Mouse (Mus musculus) embryonic facial prominence, embryonic 15.5 days (tissue): ENCODE results near the gene Otub1. TPM values are rescaled to one million over a fixed set of nuclear protein-coding genes. Genes with fewer than 3 reads are reported as not detected.

Source experiments
- ATAC-seq: fragments of 200-750 bp; cut with Nextera tagmentation; 2 replicates; pipeline ENCODE4 v1.8.0; 2017; ENCODE audit warnings: low read depth, moderate TSS enrichment; ENCODE audit not compliant: insufficient number of reproducible peaks, low FRiP score, low TSS enrichment
- H3K27ac ChIP-seq: fragments of 300-500 bp; sonication (generic); replicated peaks from 2 replicates; pipeline ENCODE4 v1.5.1; 2015; ENCODE audit warnings: mild to moderate bottlenecking, inconsistent platforms
- H3K27me3 ChIP-seq: fragments of 300-500 bp; sonication (generic); 2 replicates; pipeline ENCODE4 v1.6.1; 2015; ENCODE audit warnings: inconsistent platforms
- H3K36me3 ChIP-seq: fragments of 300-500 bp; sonication (generic); 2 replicates; pipeline ENCODE4 v1.6.1; 2015; ENCODE audit warnings: mild to moderate bottlenecking, inconsistent platforms
- H3K4me1 ChIP-seq: fragments of 300-500 bp; sonication (generic); 2 replicates; pipeline ENCODE4 v1.6.1; 2015; ENCODE audit warnings: inconsistent platforms
- H3K4me2 ChIP-seq: fragments of 300-500 bp; sonication (generic); replicated peaks from 2 replicates; pipeline ENCODE4 v1.6.1; 2015; ENCODE audit warnings: mild to moderate bottlenecking, inconsistent platforms
- H3K4me3 ChIP-seq: fragments of 300-500 bp; sonication (generic); replicated peaks from 2 replicates; pipeline ENCODE4 v1.5.1; 2015; ENCODE audit warnings: mild to moderate bottlenecking, inconsistent platforms
- H3K9ac ChIP-seq: fragments of 300-500 bp; sonication (generic); 2 replicates; pipeline ENCODE4 v1.6.1; 2015; ENCODE audit warnings: inconsistent platforms
- H3K9me3 ChIP-seq: fragments of 300-500 bp; sonication (generic); replicated peaks from 2 replicates; pipeline ENCODE4 v1.6.1; 2016; ENCODE audit warnings: inconsistent platforms
- WGBS: fragments of 180-500 bp; shearing (Covaris S2); methylation state at CpG from one replicate; pipeline ENCODE4 v1.1.7; 2015; 5-methylcytosine and 5-hydroxymethylcytosine counted together
- polyA plus RNA-seq: library from polyadenylated mRNA; unstranded; fragments of >200 nt; fragmentation: Nextera tagmentation; extraction: Ambion mirVana; gene quantifications from 2 replicates; pipeline ENCODE4 v1.2.1, GENCODE M21; 2015

Otub1 gene
- polyA plus RNA-seq, 1 experiment from 2014 or later = 214 TPM

- Histone ChIP-seq H3K4me1 (peaks cover 39% of the 10 kb centered on the region), H3K9ac (no peak overlapping the region), H3K4me3 (no peak overlapping the region), H3K27me3 (peaks cover 7% of the 10 kb centered on the region), H3K4me2 (no peak overlapping the region), H3K9me3 (no peaks in the 10 kb centered on the region), H3K36me3 (no peaks in the 10 kb centered on the region), H3K27ac (no peak overlapping the region)
- ATAC-seq = peak; percentile 86
- WGBS = 16% methylated on average over 13 of the region's 13 CpGs
Measured at GRCm38 (mm10) chr19:7172051-7172866, 33.9 kb downstream of the Otub1 start.

- Histone ChIP-seq H3K4me3 (no peak overlapping the region), H3K4me2 (no peak overlapping the region), H3K9ac (no peak overlapping the region), H3K9me3 (no peaks in the 10 kb centered on the region), H3K27me3 (peaks cover 8% of the 10 kb centered on the region), H3K36me3 (no peaks in the 10 kb centered on the region), H3K27ac (peak overlapping the region; percentile 4; the same call in 1 of the 2 replicates), H3K4me1 (peaks cover 38% of the 10 kb centered on the region)
- no peak for ATAC-seq
- 15% methylated on average over 8 of the region's 8 CpGs for WGBS
Measured at GRCm38 (mm10) chr19:7171447-7171846, 34.7 kb downstream of the Otub1 start.

- ATAC-seq = no peak
- Histone ChIP-seq H3K4me1 (peaks cover 38% of the 10 kb centered on the region), H3K9ac (no peak overlapping the region), H3K4me3 (no peak overlapping the region), H3K9me3 (no peaks in the 10 kb centered on the region), H3K36me3 (no peaks in the 10 kb centered on the region), H3K4me2 (no peak overlapping the region), H3K27ac (0 out of 2 replicates have a peak overlapping the region, but pooled peaks have one; percentile 4), H3K27me3 (peaks cover 12% of the 10 kb centered on the region)
- WGBS = 72% methylated on average over 6 of the region's 6 CpGs
Measured at GRCm38 (mm10) chr19:7170916-7171315, 35.2 kb downstream of the Otub1 start.

- Histone ChIP-seq H3K27me3 (peaks cover 15% of the 10 kb centered on the region), H3K4me1 (peaks cover 48% of the 10 kb centered on the region), H3K4me2 (no peak overlapping the region), H3K9ac (no peak overlapping the region), H3K36me3 (no peaks in the 10 kb centered on the region), H3K9me3 (no peaks in the 10 kb centered on the region), H3K4me3 (no peak overlapping the region), H3K27ac (no peak overlapping the region)
- no peak for ATAC-seq
- WGBS = 54% methylated on average over 2 of the region's 2 CpGs
Measured at GRCm38 (mm10) chr19:7168423-7168822, 37.7 kb downstream of the Otub1 start.

GRCm38 (mm10) chr19:7166767-7167166 lies 39.3 kb downstream of the Otub1 start:
- no peaks in the 10 kb centered on the region for H3K36me3 ChIP-seq
- H3K4me2 ChIP-seq = no peak overlapping the region
- H3K27me3 ChIP-seq = peaks cover 18% of the 10 kb centered on the region
- no peaks in the 10 kb centered on the region for H3K9me3 ChIP-seq
- no peak for ATAC-seq
- H3K27ac ChIP-seq = no peak overlapping the region
- no peak overlapping the region for H3K9ac ChIP-seq
- H3K4me3 ChIP-seq = 0 out of 2 replicates have a peak overlapping the region, but pooled peaks have one; percentile 76
- H3K4me1 ChIP-seq = peaks cover 42% of the 10 kb centered on the region
- 12% methylated on average over 6 of the region's 6 CpGs for WGBS

- Histone ChIP-seq H3K27me3 (peaks cover 18% of the 10 kb centered on the region), H3K9me3 (no peaks in the 10 kb centered on the region), H3K4me2 (peak overlapping the region; percentile 95), H3K4me1 (peaks cover 37% of the 10 kb centered on the region), H3K4me3 (peak overlapping the region; percentile 76), H3K27ac (no peak overlapping the region), H3K9ac (peak overlapping the region; percentile 75), H3K36me3 (no peaks in the 10 kb centered on the region)
- ATAC-seq = peak; percentile 5; the same call in 1 of the 2 replicates
- 2% methylated on average over 15 of the region's 15 CpGs for WGBS
Measured at GRCm38 (mm10) chr19:7166200-7166711, 39.9 kb downstream of the Otub1 start.

GRCm38 (mm10) chr19:7165509-7166199 lies 40.5 kb downstream of the Otub1 start:
- Histone ChIP-seq H3K27me3 (peaks cover 18% of the 10 kb centered on the region), H3K4me1 (peaks cover 35% of the 10 kb centered on the region), H3K9ac (peak overlapping the region; percentile 75), H3K4me2 (peak overlapping the region; percentile 95), H3K36me3 (no peaks in the 10 kb centered on the region), H3K9me3 (no peaks in the 10 kb centered on the region), H3K4me3 (peak overlapping the region; percentile 76), H3K27ac (peak overlapping the region; percentile 55; the same call in 1 of the 2 replicates)
- WGBS = under 1% methylated on average over 78 of the region's 105 CpGs
- peak; percentile 36; the same call in 1 of the 2 replicates for ATAC-seq

GRCm38 (mm10) chr19:7164820-7165323 lies 41.2 kb downstream of the Otub1 start:
- peak overlapping the region; percentile 55 for H3K27ac ChIP-seq
- H3K9me3 ChIP-seq = no peaks in the 10 kb centered on the region
- peak overlapping the region; percentile 76 for H3K4me3 ChIP-seq
- peak overlapping the region; percentile 95 for H3K4me2 ChIP-seq
- H3K9ac ChIP-seq = peak overlapping the region; percentile 75
- no peaks in the 10 kb centered on the region for H3K36me3 ChIP-seq
- H3K4me1 ChIP-seq = peaks cover 43% of the 10 kb centered on the region
- WGBS = under 1% methylated on average over 35 of the region's 35 CpGs
- H3K27me3 ChIP-seq = peaks cover 18% of the 10 kb centered on the region
- ATAC-seq = peak; percentile 23; the same call in 1 of the 2 replicates

GRCm38 (mm10) chr19:7164238-7164637 lies 41.9 kb downstream of the Otub1 start:
- ATAC-seq = no peak
- Histone ChIP-seq H3K36me3 (no peaks in the 10 kb centered on the region), H3K27ac (0 out of 2 replicates have a peak overlapping the region, but pooled peaks have one; percentile 55), H3K9ac (no peak overlapping the region), H3K9me3 (no peaks in the 10 kb centered on the region), H3K4me2 (peak overlapping the region; percentile 95), H3K4me3 (peak overlapping the region; percentile 76), H3K4me1 (peaks cover 49% of the 10 kb centered on the region), H3K27me3 (peaks cover 18% of the 10 kb centered on the region)
- 6% methylated on average over 6 of the region's 6 CpGs for WGBS

- Histone ChIP-seq H3K4me2 (no peak overlapping the region), H3K9ac (no peak overlapping the region), H3K27me3 (peaks cover 6% of the 10 kb centered on the region), H3K4me3 (no peak overlapping the region), H3K9me3 (no peaks in the 10 kb centered on the region), H3K4me1 (peaks cover 61% of the 10 kb centered on the region), H3K36me3 (no peaks in the 10 kb centered on the region), H3K27ac (no peak overlapping the region)
- WGBS = 73% methylated on average over 3 of the region's 3 CpGs
- ATAC-seq = no peak
Measured at GRCm38 (mm10) chr19:7161064-7161463, 45.1 kb downstream of the Otub1 start.
